Mouse (Mus musculus) myocyte (in vitro differentiated cells): ENCODE data around the gene Ankmy1. TPM values are rescaled to one million over a fixed set of nuclear protein-coding genes. Genes with fewer than 3 reads are reported as not detected.
A peak's percentile ranks its signal among the peaks of the same experiment; 100 is the strongest.

ENCODE experiments used
- H3K27me3 ChIP-seq: one replicate; pipeline ENCODE4 v1.6.1; 2011; ENCODE audit not compliant: control insufficient read depth, insufficient read depth, insufficient read length
- H3K36me3 ChIP-seq: one replicate; pipeline ENCODE4 v1.6.1; 2011; ENCODE audit not compliant: control insufficient read depth, insufficient read depth
- H3K4me2 ChIP-seq: one replicate; pipeline ENCODE4 v1.6.1; 2011; ENCODE audit warnings: low read depth, control low read depth
- H3K4me3 ChIP-seq: one replicate; pipeline ENCODE4 v1.5.1; 2011; ENCODE audit warnings: mild to moderate bottlenecking, control low read depth, moderate library complexity
- H3K79me2 ChIP-seq: one replicate; pipeline ENCODE4 v1.6.1; 2011; ENCODE audit not compliant: control insufficient read depth, insufficient read depth
- H3ac ChIP-seq: one replicate; pipeline ENCODE4 v1.6.1; 2011; ENCODE audit not compliant: control insufficient read depth, insufficient read length
- CEBPB ChIP-seq: IDR thresholded peaks from 2 replicates; pipeline ENCODE4 v1.6.1; 2011; ENCODE audit warnings: mild to moderate bottlenecking, moderate library complexity; ENCODE audit not compliant: poor library complexity, insufficient read depth, severe bottlenecking
- E2F4 ChIP-seq: IDR thresholded peaks from one replicate; pipeline ENCODE4 v1.6.1; 2011; ENCODE audit warnings: mild to moderate bottlenecking, control low read depth, moderate library complexity; ENCODE audit not compliant: insufficient read depth
- MAX ChIP-seq: IDR thresholded peaks from one replicate; pipeline ENCODE4 v1.6.1; 2011; ENCODE audit warnings: low read depth, mild to moderate bottlenecking, control low read depth
- MYOD1 ChIP-seq, 3 experiments: IDR thresholded peaks; one replicate each; pipeline ENCODE4 v1.6.1; 2011; ENCODE audit warnings: control low read depth in 2 of 3, low read depth in 2 of 3, mild to moderate bottlenecking in 2 of 3, moderate library complexity in 1 of 3; ENCODE audit not compliant: insufficient read length in 2 of 3, control insufficient read depth in 1 of 3
- MYOG ChIP-seq, 3 experiments: IDR thresholded peaks; one replicate each; pipeline ENCODE4 v1.6.1; 2011; ENCODE audit warnings: control low read depth in 2 of 3, low read depth in 2 of 3, mild to moderate bottlenecking in 2 of 3; ENCODE audit not compliant: insufficient read length in 2 of 3, control insufficient read depth in 1 of 3, insufficient read depth in 1 of 3
- POLR2A ChIP-seq: IDR thresholded peaks from one replicate; pipeline ENCODE4 v1.6.1; 2011; ENCODE audit warnings: low read depth, mild to moderate bottlenecking, control low read depth, moderate library complexity; ENCODE audit not compliant: insufficient read length
- POLR2AphosphoS2 ChIP-seq: IDR thresholded peaks from one replicate; pipeline ENCODE4 v1.6.1; 2011; ENCODE audit warnings: low read depth, control low read depth; ENCODE audit not compliant: insufficient read length
- REST ChIP-seq: IDR thresholded peaks from one replicate; pipeline ENCODE4 v1.6.1; 2011; ENCODE audit warnings: mild to moderate bottlenecking, control low read depth, moderate library complexity; ENCODE audit not compliant: insufficient read depth, insufficient read length
- SRF ChIP-seq: IDR thresholded peaks from one replicate; pipeline ENCODE4 v1.6.1; 2011; ENCODE audit warnings: low read depth; ENCODE audit not compliant: control insufficient read depth, insufficient read length
- TCF12 ChIP-seq: IDR thresholded peaks from one replicate; pipeline ENCODE4 v1.6.1; 2011; ENCODE audit warnings: mild to moderate bottlenecking, control low read depth; ENCODE audit not compliant: poor library complexity, insufficient read depth, severe bottlenecking
- TCF3 ChIP-seq: IDR thresholded peaks from one replicate; pipeline ENCODE4 v1.6.1; 2011; ENCODE audit warnings: low read depth, control low read depth; ENCODE audit not compliant: insufficient read length
- USF1 ChIP-seq: IDR thresholded peaks from one replicate; pipeline ENCODE4 v1.6.1; 2011; ENCODE audit warnings: low read depth, mild to moderate bottlenecking, control low read depth, moderate library complexity
- polyA plus RNA-seq: library from polyadenylated mRNA; unstranded; fragments of >200 nt; fragmentation: generic; extraction: Trizol; gene quantifications from one replicate; pipeline ENCODE4 v1.2.1, GENCODE M21; 2012; ENCODE audit warnings: missing spikeins

The Ankmy1 gene
- polyA plus RNA-seq, 1 experiment: 2.4 TPM

DNA sequence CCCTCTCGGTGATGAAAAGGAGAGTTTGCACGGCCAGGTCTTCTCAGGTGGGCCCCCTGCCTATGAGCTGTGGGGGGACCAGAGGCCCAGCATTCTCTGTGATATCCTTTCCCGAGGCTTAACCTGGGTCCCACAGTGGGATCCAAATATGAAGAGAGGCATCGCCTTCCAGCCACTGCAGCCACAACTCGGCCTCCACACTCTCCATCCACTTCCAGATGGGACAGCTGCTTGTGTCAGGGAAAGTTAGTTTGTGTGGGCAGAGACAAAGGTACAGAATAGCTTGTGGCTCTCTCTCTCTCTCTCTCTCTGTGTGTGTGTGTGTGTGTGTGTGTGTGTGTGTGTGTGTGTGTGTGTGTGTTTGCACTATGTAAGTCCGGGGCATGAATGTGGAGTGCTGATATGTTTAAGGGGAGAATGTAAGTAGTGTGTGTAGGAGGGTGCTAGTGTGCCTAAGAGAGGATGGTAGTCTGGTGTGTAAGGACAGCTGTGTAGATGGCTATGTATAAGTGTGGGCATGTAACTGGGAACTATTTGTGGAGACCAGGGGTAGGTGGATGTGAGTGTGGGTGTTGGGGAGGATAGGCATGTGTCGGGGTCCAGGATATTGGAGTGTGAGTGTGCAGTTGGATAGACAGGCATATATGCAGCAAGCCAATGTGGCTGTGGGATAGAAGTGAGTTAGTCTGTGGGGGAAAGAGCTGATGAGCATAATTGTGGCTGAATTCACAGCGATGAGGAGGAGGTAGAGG is 27.2 kb downstream of the Ankmy1 start:
- no peak overlapping the region for H3K4me3 ChIP-seq
- H3K36me3 ChIP-seq: no peaks in the 10 kb centered on the region
- peak overlapping the region; percentile 18 for H3K4me2 ChIP-seq
- no peaks in the 10 kb centered on the region for H3K79me2 ChIP-seq
- TF ChIP-seq MYOG (IDR thresholded peaks at IDR 0.05; ENCODE audit: control insufficient read depth in 1 of 3, insufficient read depth in 1 of 3, insufficient read length in 2 of 3, low read depth in 2 of 3) (peak in 1 of 3 experiments; percentile 55), REST (no peak), MYOD1 (IDR thresholded peaks at IDR 0.05; ENCODE audit: control insufficient read depth in 1 of 3, insufficient read length in 2 of 3, low read depth in 2 of 3) (peak in 2 of 3 experiments; percentile 48 to 73)
- no peaks in the 10 kb centered on the region for H3K27me3 ChIP-seq
- H3ac ChIP-seq: no peak overlapping the region

DNA sequence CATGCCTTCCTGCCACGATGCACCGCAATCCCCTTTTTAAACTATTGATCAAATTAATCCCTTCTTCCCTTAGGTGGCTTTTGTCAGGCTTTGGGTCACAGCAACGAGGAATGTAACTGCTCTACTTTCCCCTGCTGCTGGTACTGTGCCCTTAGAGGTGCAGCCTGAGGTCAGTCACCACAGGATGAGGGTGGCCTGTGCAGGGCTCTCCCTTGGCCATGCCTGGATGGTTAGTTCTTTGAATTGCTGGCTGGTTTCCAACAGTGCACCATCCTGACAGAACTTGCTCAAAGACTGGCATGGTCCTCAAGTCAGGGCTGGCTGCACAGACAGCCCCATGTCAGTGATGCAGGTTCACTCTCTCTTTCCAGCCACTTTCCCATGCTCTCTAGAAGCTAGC is 28.7 kb downstream of the Ankmy1 start:
- no peak overlapping the region for H3K4me2 ChIP-seq
- no peaks in the 10 kb centered on the region for H3K27me3 ChIP-seq
- TF ChIP-seq MYOG (IDR thresholded peaks at IDR 0.05; ENCODE audit: control insufficient read depth in 1 of 3, insufficient read depth in 1 of 3, insufficient read length in 2 of 3, low read depth in 2 of 3) (no peak), TCF12 (no peak), REST (no peak), USF1 (no peak)
- H3K79me2 ChIP-seq: no peaks in the 10 kb centered on the region
- H3K4me3 ChIP-seq: no peak overlapping the region
- no peaks in the 10 kb centered on the region for H3K36me3 ChIP-seq
- no peak overlapping the region for H3ac ChIP-seq

DNA sequence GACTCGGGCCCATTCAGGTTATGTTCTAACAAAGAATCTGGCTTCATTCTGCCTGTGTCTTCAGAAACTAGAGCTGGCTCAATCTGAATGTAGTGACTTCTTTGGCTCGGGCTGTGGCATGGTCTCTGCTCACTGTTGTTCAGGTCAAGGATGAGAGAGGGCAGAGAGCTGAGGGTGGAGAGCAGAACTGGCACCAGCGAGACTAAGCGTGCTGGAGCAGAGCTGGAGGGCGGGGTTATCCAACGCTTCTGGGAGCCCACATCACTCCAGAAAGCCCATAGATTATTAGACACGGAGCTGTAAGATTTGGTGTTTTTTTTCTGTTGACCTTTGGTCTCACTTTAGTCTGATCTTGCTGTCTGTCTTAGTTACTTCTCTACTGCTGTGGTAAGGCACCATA is 30.0 kb downstream of the Ankmy1 start:
- Histone ChIP-seq H3K27me3 (no peaks in the 10 kb centered on the region), H3ac (no peak overlapping the region), H3K79me2 (no peaks in the 10 kb centered on the region), H3K4me3 (no peak overlapping the region), H3K36me3 (no peaks in the 10 kb centered on the region), H3K4me2 (no peak overlapping the region)
- TF ChIP-seq SRF: no peak
- no peak for TF ChIP-seq MYOD1 (IDR thresholded peaks at IDR 0.05; ENCODE audit: control insufficient read depth in 1 of 3, insufficient read length in 2 of 3, low read depth in 2 of 3)
- TF ChIP-seq MAX: no peak
- TF ChIP-seq USF1: no peak
- TF ChIP-seq REST: no peak
- TF ChIP-seq E2F4: no peak
- no peak for TF ChIP-seq TCF3
- no peak for TF ChIP-seq MYOG (IDR thresholded peaks at IDR 0.05; ENCODE audit: control insufficient read depth in 1 of 3, insufficient read depth in 1 of 3, insufficient read length in 2 of 3, low read depth in 2 of 3)
- no peak for TF ChIP-seq POLR2AphosphoS2
- TF ChIP-seq POLR2A: no peak
- no peak for TF ChIP-seq TCF12
- no peak for TF ChIP-seq CEBPB

DNA sequence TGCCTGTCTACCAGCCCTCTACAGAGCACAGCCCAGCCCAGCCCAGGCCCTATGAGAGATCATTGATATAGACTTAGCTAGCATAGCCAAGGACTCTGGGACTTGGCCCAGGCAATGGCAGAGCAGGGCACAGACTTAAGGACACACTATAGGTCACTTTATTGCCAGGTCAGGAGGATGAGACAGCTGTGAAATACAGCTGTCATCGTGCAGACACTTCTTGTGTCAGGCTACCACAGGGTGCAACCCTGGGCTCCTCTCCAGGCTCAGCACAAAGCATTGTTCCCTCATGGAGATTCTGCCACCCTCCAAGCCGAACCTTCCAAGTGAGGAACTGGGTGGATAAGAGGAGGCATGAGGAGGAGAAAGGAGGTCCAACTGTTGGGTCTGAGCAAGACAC is 32.7 kb downstream of the Ankmy1 start:
- TF ChIP-seq E2F4 (no peak), MYOD1 (IDR thresholded peaks at IDR 0.05; ENCODE audit: control insufficient read depth in 1 of 3, insufficient read length in 2 of 3, low read depth in 2 of 3) (peak in 1 of 3 experiments; percentile 75), MAX (no peak), MYOG (IDR thresholded peaks at IDR 0.05; ENCODE audit: control insufficient read depth in 1 of 3, insufficient read depth in 1 of 3, insufficient read length in 2 of 3, low read depth in 2 of 3) (peak in 2 of 3 experiments; percentile 45 to 57), POLR2AphosphoS2 (no peak), CEBPB (no peak), REST (no peak), TCF3 (no peak), SRF (no peak), USF1 (no peak), POLR2A (no peak)
- Histone ChIP-seq H3K79me2 (no peaks in the 10 kb centered on the region), H3K4me3 (no peak overlapping the region), H3K27me3 (no peaks in the 10 kb centered on the region), H3K36me3 (no peaks in the 10 kb centered on the region), H3ac (no peak overlapping the region), H3K4me2 (no peak overlapping the region)

DNA sequence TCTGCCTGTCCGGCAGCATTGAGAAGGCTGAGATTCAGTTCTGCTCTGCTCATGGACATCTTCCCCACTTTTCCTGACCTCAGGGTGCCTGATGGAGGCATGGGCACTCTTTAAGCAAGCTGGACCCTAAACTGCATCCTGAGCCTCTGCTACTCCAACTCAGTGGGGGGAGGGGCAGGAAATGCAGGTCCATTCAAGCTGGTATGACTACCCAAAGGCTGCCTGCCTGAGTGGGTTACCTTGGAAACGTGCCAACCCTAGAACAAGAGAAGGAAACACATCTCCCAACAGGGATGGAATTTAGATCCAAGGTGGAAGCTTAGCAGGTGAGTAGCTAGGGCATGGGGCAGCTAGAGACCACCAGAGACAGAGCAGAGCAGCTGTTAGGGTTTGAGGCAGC is 36.5 kb downstream of the Ankmy1 start:
- Histone ChIP-seq H3K36me3 (no peaks in the 10 kb centered on the region), H3K4me3 (no peak overlapping the region), H3ac (no peak overlapping the region), H3K4me2 (no peak overlapping the region), H3K79me2 (no peaks in the 10 kb centered on the region), H3K27me3 (no peaks in the 10 kb centered on the region)
- TF ChIP-seq SRF (no peak), REST (no peak), POLR2AphosphoS2 (no peak), MYOG (IDR thresholded peaks at IDR 0.05; ENCODE audit: control insufficient read depth in 1 of 3, insufficient read depth in 1 of 3, insufficient read length in 2 of 3, low read depth in 2 of 3) (no peak), TCF12 (no peak), E2F4 (no peak), POLR2A (no peak), TCF3 (no peak), MAX (no peak), MYOD1 (IDR thresholded peaks at IDR 0.05; ENCODE audit: control insufficient read depth in 1 of 3, insufficient read length in 2 of 3, low read depth in 2 of 3) (no peak), CEBPB (no peak), USF1 (no peak)
